Mouse (Mus musculus) hindbrain, embryonic 15.5 days (tissue): ENCODE results near the gene Rexo4. TPM values are rescaled to one million over a fixed set of nuclear protein-coding genes. Genes with fewer than 3 reads are reported as not detected.
A peak's percentile ranks its signal among the peaks of the same experiment; 100 is the strongest.

Experiments
- ATAC-seq: fragments of 200-750 bp; cut with Nextera tagmentation; 2 replicates; pipeline ENCODE4 v1.8.0; 2017; ENCODE audit warnings: low read depth, moderate number of reproducible peaks, moderate TSS enrichment; ENCODE audit not compliant: low FRiP score
- H3K27ac ChIP-seq: fragments of 300-500 bp; sonication (generic); replicated peaks from 2 replicates; pipeline ENCODE4 v1.5.1; 2015; ENCODE audit warnings: mild to moderate bottlenecking, inconsistent platforms
- H3K27me3 ChIP-seq: fragments of 300-500 bp; sonication (generic); 2 replicates; pipeline ENCODE4 v1.6.1; 2015; ENCODE audit warnings: control low read depth, inconsistent platforms
- H3K36me3 ChIP-seq: fragments of 300-500 bp; sonication (generic); 2 replicates; pipeline ENCODE4 v1.6.1; 2015; ENCODE audit warnings: control low read depth, inconsistent platforms
- H3K4me1 ChIP-seq: fragments of 300-500 bp; sonication (generic); replicated peaks from 2 replicates; pipeline ENCODE4 v1.6.1; 2015; ENCODE audit warnings: control low read depth, inconsistent platforms
- H3K4me2 ChIP-seq: fragments of 300-500 bp; sonication (generic); 2 replicates; pipeline ENCODE4 v1.6.1; 2015; ENCODE audit warnings: moderate library complexity, mild to moderate bottlenecking, inconsistent platforms
- H3K4me3 ChIP-seq: fragments of 300-500 bp; sonication (generic); 2 replicates; pipeline ENCODE4 v1.5.1; 2015; ENCODE audit warnings: mild to moderate bottlenecking, inconsistent platforms
- H3K9ac ChIP-seq: fragments of 300-500 bp; sonication (generic); 2 replicates; pipeline ENCODE4 v1.6.1; 2015; ENCODE audit warnings: inconsistent platforms
- H3K9me3 ChIP-seq: fragments of 300-500 bp; sonication (generic); 2 replicates; pipeline ENCODE4 v1.6.1; 2016; ENCODE audit warnings: control low read depth, inconsistent platforms
- WGBS: fragments of 180-500 bp; shearing (Covaris S2); methylation state at CpG from one replicate; pipeline ENCODE4 v1.1.7; 2015; 5-methylcytosine and 5-hydroxymethylcytosine counted together
- polyA plus RNA-seq: library from polyadenylated mRNA; unstranded; fragments of >200 nt; fragmentation: Nextera tagmentation; extraction: Ambion mirVana; gene quantifications from 2 replicates; pipeline ENCODE4 v1.2.1, GENCODE M21; 2015

The Rexo4 gene
- polyA plus RNA-seq, 1 experiment from 2014 or later: 39.3 TPM

- H3K4me2 ChIP-seq: peak overlapping the region; percentile 94; the same call in 1 of the 2 replicates
- H3K9ac ChIP-seq: no peak overlapping the region
- peaks cover 42% of the 10 kb centered on the region for H3K36me3 ChIP-seq
- H3K4me3 ChIP-seq: no peak overlapping the region
- H3K9me3 ChIP-seq: no peaks in the 10 kb centered on the region
- H3K4me1 ChIP-seq: peaks cover 54% of the 10 kb centered on the region
- no peak for ATAC-seq
- no peak overlapping the region for H3K27ac ChIP-seq
- 63% methylated on average over 8 of the region's 8 CpGs for WGBS
- no peaks in the 10 kb centered on the region for H3K27me3 ChIP-seq
These were observed 49.8 kb downstream of the Rexo4 start for GRCm38 (mm10) chr2:26914148-26914941.

- no peaks in the 10 kb centered on the region for H3K9me3 ChIP-seq
- no peaks in the 10 kb centered on the region for H3K27me3 ChIP-seq
- no peak for ATAC-seq
- H3K4me2 ChIP-seq: no peak overlapping the region
- WGBS: 86% methylated on average over 17 of the region's 17 CpGs
- no peak overlapping the region for H3K4me3 ChIP-seq
- peaks cover 62% of the 10 kb centered on the region for H3K4me1 ChIP-seq
- H3K27ac ChIP-seq: no peak overlapping the region
- H3K9ac ChIP-seq: no peak overlapping the region
- H3K36me3 ChIP-seq: peaks cover 34% of the 10 kb centered on the region
These were observed 50.6 kb downstream of the Rexo4 start for GRCm38 (mm10) chr2:26913416-26914147.

- no peak overlapping the region for H3K27ac ChIP-seq
- WGBS: 78% methylated on average over 5 of the region's 5 CpGs
- peaks cover 37% of the 10 kb centered on the region for H3K36me3 ChIP-seq
- peak overlapping the region; percentile 84 for H3K4me3 ChIP-seq
- peak overlapping the region; percentile 89 for H3K4me2 ChIP-seq
- no peak for ATAC-seq
- H3K27me3 ChIP-seq: no peaks in the 10 kb centered on the region
- peaks cover 59% of the 10 kb centered on the region for H3K4me1 ChIP-seq
- H3K9ac ChIP-seq: peak overlapping the region; percentile 95; the same call in 1 of the 2 replicates
- H3K9me3 ChIP-seq: no peaks in the 10 kb centered on the region
These were observed 51.9 kb downstream of the Rexo4 start for GRCm38 (mm10) chr2:26912253-26912770.

- H3K9ac ChIP-seq: peak overlapping the region; percentile 95
- H3K27ac ChIP-seq: peak overlapping the region; percentile 93
- H3K4me2 ChIP-seq: peak overlapping the region; percentile 89
- no peaks in the 10 kb centered on the region for H3K27me3 ChIP-seq
- under 1% methylated on average over 37 of the region's 37 CpGs for WGBS
- H3K9me3 ChIP-seq: no peaks in the 10 kb centered on the region
- peaks cover 56% of the 10 kb centered on the region for H3K4me1 ChIP-seq
- peak overlapping the region; percentile 84 for H3K4me3 ChIP-seq
- ATAC-seq: peak; percentile 31
- H3K36me3 ChIP-seq: peaks cover 48% of the 10 kb centered on the region
These were observed 53.0 kb downstream of the Rexo4 start for GRCm38 (mm10) chr2:26910994-26911765.

GRCm38 (mm10) chr2:26910124-26910993 is 53.8 kb downstream of the Rexo4 start, which contains the start of the genes Med22 and Rpl7a:
TSS of gene Med22 (minus strand) at chr2:26910677.
TSS of gene Rpl7a (plus strand) at chr2:26910764.
- Histone ChIP-seq H3K36me3 (peaks cover 56% of the 10 kb centered on the region), H3K27me3 (no peaks in the 10 kb centered on the region), H3K4me1 (peaks cover 51% of the 10 kb centered on the region), H3K9me3 (no peaks in the 10 kb centered on the region), H3K4me2 (peak within 1 kb of the TSS; percentile 89), H3K9ac (peak within 1 kb of the TSS; percentile 95), H3K27ac (peak within 1 kb of the TSS; percentile 93), H3K4me3 (peak within 1 kb of the TSS; percentile 84)
- ATAC-seq: peak; percentile 93
- under 1% methylated on average over 72 of the region's 74 CpGs for WGBS

- H3K27ac ChIP-seq: peak overlapping the region; percentile 93; the same call in 1 of the 2 replicates
- no peaks in the 10 kb centered on the region for H3K27me3 ChIP-seq
- no peak for ATAC-seq
- H3K4me2 ChIP-seq: peak overlapping the region; percentile 77
- peaks cover 55% of the 10 kb centered on the region for H3K36me3 ChIP-seq
- peak overlapping the region; percentile 77 for H3K9ac ChIP-seq
- peaks cover 41% of the 10 kb centered on the region for H3K4me1 ChIP-seq
- H3K9me3 ChIP-seq: no peaks in the 10 kb centered on the region
- peak overlapping the region; percentile 84 for H3K4me3 ChIP-seq
These were observed 54.8 kb downstream of the Rexo4 start for GRCm38 (mm10) chr2:26909387-26909784.

GRCm38 (mm10) chr2:26908710-26909386 is 55.3 kb downstream of the Rexo4 start:
- no peak for ATAC-seq
- H3K9me3 ChIP-seq: no peaks in the 10 kb centered on the region
- peak overlapping the region; percentile 77 for H3K4me2 ChIP-seq
- H3K4me3 ChIP-seq: peak overlapping the region; percentile 84
- H3K36me3 ChIP-seq: peaks cover 50% of the 10 kb centered on the region
- 89% methylated on average over 18 of the region's 18 CpGs for WGBS
- H3K4me1 ChIP-seq: peaks cover 41% of the 10 kb centered on the region
- H3K27me3 ChIP-seq: no peaks in the 10 kb centered on the region
- H3K9ac ChIP-seq: peak overlapping the region; percentile 32
- H3K27ac ChIP-seq: no peak overlapping the region

GRCm38 (mm10) chr2:26907109-26907508 is 57.1 kb downstream of the Rexo4 start:
- H3K4me3 ChIP-seq: no peak overlapping the region
- no peak overlapping the region for H3K4me2 ChIP-seq
- H3K4me1 ChIP-seq: peaks cover 44% of the 10 kb centered on the region
- no peak overlapping the region for H3K27ac ChIP-seq
- peaks cover 32% of the 10 kb centered on the region for H3K36me3 ChIP-seq
- H3K9ac ChIP-seq: no peak overlapping the region
- ATAC-seq: no peak
- H3K27me3 ChIP-seq: no peaks in the 10 kb centered on the region
- 50% methylated on average over 4 of the region's 4 CpGs for WGBS
- no peaks in the 10 kb centered on the region for H3K9me3 ChIP-seq

GRCm38 (mm10) chr2:26906431-26906830 is 57.8 kb downstream of the Rexo4 start:
- ATAC-seq: no peak
- WGBS: 96% methylated on average over 3 of the region's 3 CpGs
- no peak overlapping the region for H3K9ac ChIP-seq

GRCm38 (mm10) chr2:26905936-26906335 is 58.2 kb downstream of the Rexo4 start:
- WGBS: 92% methylated on average over 2 of the region's 2 CpGs
- Histone ChIP-seq H3K9me3 (no peaks in the 10 kb centered on the region), H3K9ac (no peak overlapping the region), H3K36me3 (peaks cover 32% of the 10 kb centered on the region), H3K27ac (no peak overlapping the region), H3K4me1 (peaks cover 49% of the 10 kb centered on the region), H3K4me3 (no peak overlapping the region), H3K4me2 (no peak overlapping the region), H3K27me3 (no peaks in the 10 kb centered on the region)
- no peak for ATAC-seq

More at GRCm38 (mm10) chr2:26906431-26906830, 57.8 kb downstream of the Rexo4 start:
- H3K9me3 ChIP-seq: no peaks in the 10 kb centered on the region
- H3K4me3 ChIP-seq: no peak overlapping the region
- peaks cover 44% of the 10 kb centered on the region for H3K4me1 ChIP-seq
- H3K4me2 ChIP-seq: no peak overlapping the region
- no peaks in the 10 kb centered on the region for H3K27me3 ChIP-seq
- H3K36me3 ChIP-seq: peaks cover 32% of the 10 kb centered on the region
- H3K27ac ChIP-seq: no peak overlapping the region
